Mouse (Mus musculus): ENCODE results near the gene Osm. TPM values are rescaled to one million over a fixed set of nuclear protein-coding genes. Genes with fewer than 3 reads are reported as not detected.

Osm gene
- polyA plus RNA-seq, 1 experiment from 2014 or later, result not detected

- 70% methylated on average over 6 of the region's 6 CpGs for WGBS
- Histone ChIP-seq H3K9me3 (ENCODE audit: control insufficient read depth, low read length) (no peaks in the 10 kb centered on the region), H3K27ac (ENCODE audit: low read depth, low read length) (no peak overlapping the region), H3K36me3 (ENCODE audit: control insufficient read depth, insufficient read depth, low read length) (no peaks in the 10 kb centered on the region), H3K27me3 (ENCODE audit: control insufficient read depth, insufficient read depth, low read length) (no peaks in the 10 kb centered on the region), H3K4me3 (ENCODE audit: low read length) (no peak overlapping the region), H3K4me1 (ENCODE audit: control insufficient read depth, insufficient read depth, low read length) (no peaks in the 10 kb centered on the region), H3K4me2 (replicated peaks; ENCODE audit: low read depth, low read length) (no peak overlapping the region), H3K9ac (ENCODE audit: low read depth, low read length) (no peak overlapping the region)
- no peak for ATAC-seq (ENCODE audit: low FRiP score, low TSS enrichment)
Measured at GRCm38 (mm10) chr11:4246126-4246525, 9.9 kb downstream of the Osm start.

DNA sequence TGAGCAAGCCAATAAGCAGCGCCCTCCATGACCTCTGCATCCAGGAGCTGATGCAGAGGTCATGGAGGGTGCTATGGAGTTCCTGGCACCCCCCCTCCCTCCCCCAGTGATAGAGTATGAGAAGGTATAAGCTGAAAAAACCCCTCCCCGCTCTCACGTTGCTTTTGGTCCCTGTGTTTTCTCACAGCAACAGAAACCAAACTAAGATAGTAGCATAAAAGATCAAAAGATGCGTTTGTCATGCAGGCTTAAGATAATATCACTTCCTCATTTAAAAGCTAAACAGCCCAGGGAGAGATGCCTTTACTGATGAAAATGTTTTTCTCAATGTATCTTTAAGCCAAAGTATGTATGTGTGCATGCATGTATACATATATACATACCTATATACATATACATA lies 10.4 kb downstream of the Osm start:
- 73% methylated on average over 4 of the region's 4 CpGs for WGBS
- no peaks in the 10 kb centered on the region for H3K27me3 ChIP-seq (ENCODE audit: control insufficient read depth, insufficient read depth, low read length)
- no peak overlapping the region for H3K9ac ChIP-seq (ENCODE audit: low read depth, low read length)
- H3K4me3 ChIP-seq (ENCODE audit: low read length), result no peak overlapping the region
- no peaks in the 10 kb centered on the region for H3K4me1 ChIP-seq (ENCODE audit: control insufficient read depth, insufficient read depth, low read length)
- ATAC-seq (ENCODE audit: low FRiP score, low TSS enrichment), result no peak
- H3K27ac ChIP-seq (ENCODE audit: low read depth, low read length), result no peak overlapping the region
- no peak overlapping the region for H3K4me2 ChIP-seq (replicated peaks; ENCODE audit: low read depth, low read length)
- H3K9me3 ChIP-seq (ENCODE audit: control insufficient read depth, low read length), result no peaks in the 10 kb centered on the region
- H3K36me3 ChIP-seq (ENCODE audit: control insufficient read depth, insufficient read depth, low read length), result no peaks in the 10 kb centered on the region

DNA sequence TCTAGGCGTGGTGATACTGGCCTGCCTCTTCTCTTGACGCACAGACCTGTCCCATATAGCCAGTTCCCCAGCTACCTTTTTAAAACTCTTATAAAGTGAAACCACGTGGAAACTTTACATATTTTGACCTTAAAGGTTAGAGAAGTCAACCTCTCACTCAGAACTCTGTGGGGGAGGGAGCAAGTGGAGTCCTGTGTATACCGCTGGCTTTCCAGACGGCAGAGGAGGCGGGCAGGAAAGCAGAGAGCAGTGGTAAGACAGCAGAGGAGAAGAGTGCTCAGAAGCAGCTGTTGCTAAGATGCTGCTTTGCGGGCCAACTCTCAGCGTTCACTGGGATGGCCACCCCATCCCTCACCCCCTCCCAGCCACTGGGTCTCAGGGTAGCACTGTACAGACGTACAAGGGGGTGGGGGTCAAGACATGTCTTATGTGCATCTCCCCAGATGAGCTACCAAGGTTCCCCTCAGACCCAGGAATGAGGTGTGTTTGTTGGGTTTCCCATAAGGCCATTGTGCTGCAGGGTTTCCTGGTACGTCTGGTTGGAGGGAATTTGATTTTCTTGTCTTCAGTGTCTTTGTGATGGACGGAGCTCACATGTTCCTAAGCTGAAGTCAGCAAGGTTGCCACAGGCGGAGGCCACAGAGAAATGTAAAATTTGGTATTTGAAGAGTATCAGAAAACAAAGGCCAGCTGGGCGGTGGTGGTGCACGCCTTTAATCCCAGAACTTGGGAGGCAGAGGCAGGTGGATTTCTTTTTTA lies 11.2 kb downstream of the Osm start:
- Histone ChIP-seq H3K4me1 (ENCODE audit: control insufficient read depth, insufficient read depth, low read length) (no peaks in the 10 kb centered on the region), H3K27me3 (ENCODE audit: control insufficient read depth, insufficient read depth, low read length) (no peaks in the 10 kb centered on the region), H3K36me3 (ENCODE audit: control insufficient read depth, insufficient read depth, low read length) (no peaks in the 10 kb centered on the region), H3K27ac (ENCODE audit: low read depth, low read length) (no peak overlapping the region), H3K9ac (ENCODE audit: low read depth, low read length) (no peak overlapping the region), H3K4me3 (ENCODE audit: low read length) (no peak overlapping the region), H3K4me2 (replicated peaks; ENCODE audit: low read depth, low read length) (no peak overlapping the region), H3K9me3 (ENCODE audit: control insufficient read depth, low read length) (no peaks in the 10 kb centered on the region)
- whole genome bisulfite sequencing, result 76% methylated on average over 14 of the region's 14 CpGs
- ATAC-seq (ENCODE audit: low FRiP score, low TSS enrichment), result no peak

DNA sequence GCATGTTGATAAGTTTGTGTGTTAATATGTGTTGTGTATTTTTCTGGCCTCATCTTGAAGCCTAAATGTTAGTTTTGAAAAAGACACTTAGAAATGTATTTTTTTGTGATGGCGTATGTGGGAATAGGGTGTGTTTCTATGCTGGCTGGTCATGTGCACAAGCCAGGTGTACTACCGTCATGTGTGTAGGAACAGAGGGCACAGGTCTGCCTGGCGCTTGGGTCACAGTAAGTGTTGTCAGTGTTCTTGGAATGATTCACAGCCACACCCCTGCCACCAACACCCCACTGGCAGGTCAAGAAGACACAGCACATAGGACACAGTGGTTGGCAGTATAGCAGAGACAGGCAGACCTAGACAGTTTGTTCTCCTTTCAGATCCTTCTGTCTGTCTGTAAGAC lies 12.9 kb downstream of the Osm start:
- no peak for ATAC-seq (ENCODE audit: low FRiP score, low TSS enrichment)
- no peaks in the 10 kb centered on the region for H3K9me3 ChIP-seq (ENCODE audit: control insufficient read depth, low read length)
- WGBS, result 93% methylated on average over 3 of the region's 3 CpGs
- no peaks in the 10 kb centered on the region for H3K36me3 ChIP-seq (ENCODE audit: control insufficient read depth, insufficient read depth, low read length)
- H3K4me1 ChIP-seq (ENCODE audit: control insufficient read depth, insufficient read depth, low read length), result no peaks in the 10 kb centered on the region
- no peak overlapping the region for H3K9ac ChIP-seq (ENCODE audit: low read depth, low read length)
- no peaks in the 10 kb centered on the region for H3K27me3 ChIP-seq (ENCODE audit: control insufficient read depth, insufficient read depth, low read length)
- no peak overlapping the region for H3K4me2 ChIP-seq (replicated peaks; ENCODE audit: low read depth, low read length)
- no peak overlapping the region for H3K4me3 ChIP-seq (ENCODE audit: low read length)
- no peak overlapping the region for H3K27ac ChIP-seq (ENCODE audit: low read depth, low read length)

- Histone ChIP-seq H3K27me3 (ENCODE audit: control insufficient read depth, insufficient read depth, low read length) (no peaks in the 10 kb centered on the region), H3K27ac (ENCODE audit: low read depth, low read length) (no peak overlapping the region), H3K4me3 (ENCODE audit: low read length) (no peak overlapping the region), H3K9me3 (ENCODE audit: control insufficient read depth, low read length) (no peaks in the 10 kb centered on the region), H3K4me2 (replicated peaks; ENCODE audit: low read depth, low read length) (no peak overlapping the region), H3K4me1 (ENCODE audit: control insufficient read depth, insufficient read depth, low read length) (no peaks in the 10 kb centered on the region), H3K9ac (ENCODE audit: low read depth, low read length) (no peak overlapping the region), H3K36me3 (ENCODE audit: control insufficient read depth, insufficient read depth, low read length) (no peaks in the 10 kb centered on the region)
- 79% methylated on average over 7 of the region's 7 CpGs for WGBS
- no peak for ATAC-seq (ENCODE audit: low FRiP score, low TSS enrichment)
Measured at GRCm38 (mm10) chr11:4250290-4250689, 14.1 kb downstream of the Osm start.

GRCm38 (mm10) chr11:4251376-4251775 lies 15.2 kb downstream of the Osm start:
- Histone ChIP-seq H3K9ac (ENCODE audit: low read depth, low read length) (no peak overlapping the region), H3K4me3 (ENCODE audit: low read length) (no peak overlapping the region), H3K4me2 (replicated peaks; ENCODE audit: low read depth, low read length) (no peak overlapping the region), H3K4me1 (ENCODE audit: control insufficient read depth, insufficient read depth, low read length) (no peaks in the 10 kb centered on the region), H3K36me3 (ENCODE audit: control insufficient read depth, insufficient read depth, low read length) (no peaks in the 10 kb centered on the region), H3K9me3 (ENCODE audit: control insufficient read depth, low read length) (no peaks in the 10 kb centered on the region), H3K27me3 (ENCODE audit: control insufficient read depth, insufficient read depth, low read length) (no peaks in the 10 kb centered on the region), H3K27ac (ENCODE audit: low read depth, low read length) (no peak overlapping the region)
- 76% methylated on average over 3 of the region's 3 CpGs for WGBS
- ATAC-seq (ENCODE audit: low FRiP score, low TSS enrichment), result no peak

DNA sequence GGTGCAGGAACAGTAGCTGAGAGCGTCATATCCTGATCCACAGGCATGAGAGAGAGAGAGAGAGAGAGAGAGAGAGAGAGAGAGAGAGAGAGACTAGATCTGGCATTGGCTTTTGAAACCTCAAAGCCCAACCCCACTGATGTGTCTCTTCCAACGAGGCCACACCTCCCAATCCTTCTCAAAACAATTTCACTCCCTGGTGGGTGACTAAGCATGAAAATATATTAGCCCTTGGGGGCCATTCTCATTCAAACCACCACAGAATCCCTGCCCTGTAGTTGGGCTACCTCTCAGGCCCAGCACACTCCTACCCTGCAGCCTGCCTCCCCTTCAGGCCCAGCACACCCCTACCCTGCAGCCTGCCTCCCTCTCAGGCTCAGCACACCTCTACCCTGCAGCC lies 16.7 kb downstream of the Osm start:
- 65% methylated on average over 2 of the region's 2 CpGs for WGBS
- no peak for ATAC-seq (ENCODE audit: low FRiP score, low TSS enrichment)
- Histone ChIP-seq H3K27ac (ENCODE audit: low read depth, low read length) (no peak overlapping the region), H3K9me3 (ENCODE audit: control insufficient read depth, low read length) (no peaks in the 10 kb centered on the region), H3K9ac (ENCODE audit: low read depth, low read length) (no peak overlapping the region), H3K4me2 (replicated peaks; ENCODE audit: low read depth, low read length) (no peak overlapping the region), H3K4me1 (ENCODE audit: control insufficient read depth, insufficient read depth, low read length) (no peaks in the 10 kb centered on the region), H3K4me3 (ENCODE audit: low read length) (no peak overlapping the region), H3K27me3 (ENCODE audit: control insufficient read depth, insufficient read depth, low read length) (no peaks in the 10 kb centered on the region), H3K36me3 (ENCODE audit: control insufficient read depth, insufficient read depth, low read length) (no peaks in the 10 kb centered on the region)

- no peak within 1 kb of the TSS for H3K4me3 ChIP-seq (ENCODE audit: low read length)
- no peak for ATAC-seq (ENCODE audit: low FRiP score, low TSS enrichment)
- H3K27me3 ChIP-seq (ENCODE audit: control insufficient read depth, insufficient read depth, low read length), result no peaks in the 10 kb centered on the region
- H3K36me3 ChIP-seq (ENCODE audit: control insufficient read depth, insufficient read depth, low read length), result no peaks in the 10 kb centered on the region
- H3K9me3 ChIP-seq (ENCODE audit: control insufficient read depth, low read length), result no peaks in the 10 kb centered on the region
- WGBS, result 52% methylated on average over 11 of the region's 11 CpGs
- no peak within 1 kb of the TSS for H3K4me2 ChIP-seq (replicated peaks; ENCODE audit: low read depth, low read length)
- H3K4me1 ChIP-seq (ENCODE audit: control insufficient read depth, insufficient read depth, low read length), result peaks cover 14% of the 10 kb centered on the region
- H3K27ac ChIP-seq (ENCODE audit: low read depth, low read length), result no peak within 1 kb of the TSS
- no peak within 1 kb of the TSS for H3K9ac ChIP-seq (ENCODE audit: low read depth, low read length)
Measured at GRCm38 (mm10) chr11:4256846-4257607, 20.8 kb downstream of the Osm start, which contains the start of gene Lif. Gene Lif (plus strand): TSS chr11:4257557.

- Histone ChIP-seq H3K36me3 (ENCODE audit: control insufficient read depth, insufficient read depth, low read length) (no peaks in the 10 kb centered on the region), H3K27me3 (ENCODE audit: control insufficient read depth, insufficient read depth, low read length) (no peaks in the 10 kb centered on the region), H3K4me2 (replicated peaks; ENCODE audit: low read depth, low read length) (no peak overlapping the region), H3K4me3 (ENCODE audit: low read length) (no peak overlapping the region), H3K27ac (ENCODE audit: low read depth, low read length) (no peak overlapping the region), H3K4me1 (ENCODE audit: control insufficient read depth, insufficient read depth, low read length) (peaks cover 21% of the 10 kb centered on the region), H3K9me3 (ENCODE audit: control insufficient read depth, low read length) (no peaks in the 10 kb centered on the region), H3K9ac (ENCODE audit: low read depth, low read length) (no peak overlapping the region)
- 62% methylated on average over 5 of the region's 5 CpGs for WGBS
- no peak for ATAC-seq (ENCODE audit: low FRiP score, low TSS enrichment)
Measured at GRCm38 (mm10) chr11:4257756-4258155, 21.5 kb downstream of the Osm start.

Data from kidney, embryonic 14.5 days (tissue).